Mouse (Mus musculus) small intestine, adult 2 months (tissue): ENCODE measurements around the gene Atp13a5. TPM values are rescaled to one million over a fixed set of nuclear protein-coding genes. Genes with fewer than 3 reads are reported as not detected.

ENCODE experiments used
- H3K27ac ChIP-seq: fragments of 200-500 bp; 2 replicates; pipeline ENCODE4 v1.5.1; 2012; ENCODE audit warnings: low read depth, low read length, control low read depth, inconsistent platforms; ENCODE audit not compliant: insufficient read depth
- H3K27me3 ChIP-seq: fragments of 200-500 bp; 2 replicates; pipeline ENCODE4 v1.6.1; 2012; ENCODE audit warnings: mild to moderate bottlenecking, moderate library complexity, low read length, inconsistent platforms; ENCODE audit not compliant: control insufficient read depth, insufficient read depth
- H3K36me3 ChIP-seq: fragments of 200-500 bp; 2 replicates; pipeline ENCODE4 v1.6.1; 2012; ENCODE audit warnings: mild to moderate bottlenecking, low read length, control low read depth, inconsistent platforms; ENCODE audit not compliant: control insufficient read depth, insufficient read depth
- H3K4me1 ChIP-seq: fragments of 200-500 bp; 2 replicates; pipeline ENCODE4 v1.6.1; 2012; ENCODE audit warnings: low read length, inconsistent platforms, mixed read lengths; ENCODE audit not compliant: control insufficient read depth, insufficient read depth, insufficient read length
- H3K4me3 ChIP-seq: fragments of 200-500 bp; 2 replicates; pipeline ENCODE4 v1.5.1; 2012; ENCODE audit warnings: low read depth, mild to moderate bottlenecking, control low read depth, inconsistent platforms, low read length, moderate library complexity
- CTCF ChIP-seq: fragments of 200-500 bp; IDR thresholded peaks from 2 replicates; pipeline ENCODE4 v1.5.1; 2012; ENCODE audit warnings: low read depth, mild to moderate bottlenecking, control low read depth, inconsistent platforms, low read length, moderate library complexity, mixed read lengths; ENCODE audit not compliant: insufficient replicate concordance, insufficient read length; ENCODE audit errors: extremely low read depth
- POLR2A ChIP-seq: fragments of 200-500 bp; IDR thresholded peaks from 2 replicates; pipeline ENCODE4 v1.6.1; 2012; ENCODE audit warnings: low read depth, mild to moderate bottlenecking, control low read depth, inconsistent platforms, low read length, moderate library complexity
- WGBS: fragments of 180-500 bp; shearing (Covaris S2); methylation state at CpG from one replicate; pipeline ENCODE4 v1.1.7; 2018; 5-methylcytosine and 5-hydroxymethylcytosine counted together
- polyA plus RNA-seq: library from polyadenylated mRNA; depleted of rRNA; stranded (reverse); fragments of >200 nt; gene quantifications from 2 replicates; pipeline ENCODE4 v1.2.3, GENCODE M21; 2012; rRNA removed

Gene Atp13a5
- not detected in 2 replicates for polyA plus RNA-seq

DNA sequence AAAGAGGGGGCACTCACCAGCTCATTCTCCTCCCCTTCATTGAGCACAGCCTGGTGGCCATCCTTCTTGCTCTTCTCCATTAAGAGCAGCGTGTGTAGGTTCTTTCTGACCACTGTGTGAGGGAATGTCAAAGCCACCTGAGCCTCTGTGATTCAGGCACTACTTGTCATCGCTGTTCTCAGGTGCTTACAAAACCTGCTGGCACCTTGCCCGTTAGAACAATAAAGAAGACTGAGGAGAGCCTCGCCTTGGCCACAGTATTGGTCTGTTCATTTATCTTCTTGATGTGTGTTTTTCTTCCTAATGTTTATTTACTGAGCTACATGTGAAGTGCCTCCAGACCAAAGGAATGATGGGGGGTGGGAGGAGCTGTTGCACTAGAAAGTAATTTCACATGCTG, at the start of gene Atp13a5:
Atp13a5 (minus strand) TSS at position 275 of the 400 bp plus-strand sequence.
- no peak within 1 kb of the TSS for H3K27ac ChIP-seq
- TF ChIP-seq POLR2A (no peak), CTCF (no peak)
- no peaks in the 10 kb centered on the region for H3K4me1 ChIP-seq
- H3K4me3 ChIP-seq: no peak within 1 kb of the TSS
- no peaks in the 10 kb centered on the region for H3K36me3 ChIP-seq
- 26% methylated on average over 4 of the region's 4 CpGs for WGBS
- no peaks in the 10 kb centered on the region for H3K27me3 ChIP-seq

DNA sequence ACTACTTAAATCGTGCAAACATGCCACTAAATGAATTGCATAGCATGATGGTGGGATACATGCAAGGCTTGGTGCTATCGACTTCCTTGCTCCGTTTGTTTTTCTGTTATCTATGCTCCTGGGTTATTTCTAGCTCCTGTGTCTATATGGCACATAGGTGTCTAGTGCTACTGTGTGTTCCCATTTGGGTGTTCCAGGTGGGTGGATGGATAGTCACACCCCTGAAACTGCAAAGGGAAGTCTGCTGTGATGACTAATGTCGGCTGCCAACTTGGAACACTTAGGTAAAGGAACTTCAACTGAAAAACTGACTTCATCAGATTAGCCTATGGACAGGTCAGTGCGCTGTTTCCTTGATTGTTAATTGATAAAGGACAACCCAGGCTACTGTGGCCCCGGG, 36.3 kb upstream of the Atp13a5 start:
- H3K36me3 ChIP-seq: no peaks in the 10 kb centered on the region
- TF ChIP-seq POLR2A: no peak
- TF ChIP-seq CTCF: no peak
- no peak overlapping the region for H3K27ac ChIP-seq
- no peaks in the 10 kb centered on the region for H3K27me3 ChIP-seq
- WGBS: 70% methylated on average over 6 of the region's 6 CpGs
- no peaks in the 10 kb centered on the region for H3K4me1 ChIP-seq
- no peak overlapping the region for H3K4me3 ChIP-seq

DNA sequence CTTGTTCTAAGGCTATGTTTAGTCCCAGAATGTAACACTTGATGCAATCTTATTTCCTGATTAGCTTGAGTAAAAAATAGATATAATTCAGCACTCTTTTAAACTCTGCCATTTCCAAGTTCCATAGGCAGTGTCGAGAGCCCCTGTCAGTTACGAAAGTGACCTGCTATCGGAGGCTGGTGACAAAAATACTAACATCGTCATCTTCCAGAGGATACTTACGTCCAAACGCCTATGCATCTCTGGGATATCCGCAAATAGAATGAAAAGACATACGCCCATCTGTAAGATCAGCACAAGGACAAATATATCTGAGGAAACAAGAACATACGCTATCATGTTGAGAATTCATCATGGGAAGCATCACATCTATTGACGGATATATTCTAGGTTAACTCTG, 28.8 kb upstream of the Atp13a5 start:
- no peak overlapping the region for H3K27ac ChIP-seq
- TF ChIP-seq CTCF: no peak
- no peak for TF ChIP-seq POLR2A
- WGBS: 90% methylated on average over 10 of the region's 10 CpGs
- no peaks in the 10 kb centered on the region for H3K4me1 ChIP-seq
- no peak overlapping the region for H3K4me3 ChIP-seq
- H3K27me3 ChIP-seq: no peaks in the 10 kb centered on the region
- H3K36me3 ChIP-seq: no peaks in the 10 kb centered on the region

DNA sequence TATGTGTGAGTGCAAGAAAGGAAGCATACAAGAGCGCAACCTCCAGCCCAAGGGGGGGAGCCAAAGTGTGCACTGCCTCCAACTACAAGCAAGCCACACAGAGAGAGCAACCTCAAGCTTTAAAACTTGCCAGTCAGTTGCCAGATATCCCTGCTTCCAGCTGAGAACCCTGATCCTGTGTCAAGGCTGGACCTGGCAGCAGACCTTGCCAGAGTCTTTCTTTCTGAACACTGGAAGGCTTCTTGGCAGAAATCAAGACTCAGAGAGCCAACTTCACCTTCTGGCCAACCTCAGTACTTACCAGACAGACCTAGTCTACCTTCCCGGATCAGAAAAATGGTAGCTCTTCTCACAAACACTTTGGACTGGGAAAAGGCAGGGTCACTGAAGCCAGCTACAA, 20.5 kb upstream of the Atp13a5 start:
- Histone ChIP-seq H3K4me1 (no peaks in the 10 kb centered on the region), H3K27ac (no peak overlapping the region), H3K36me3 (no peaks in the 10 kb centered on the region), H3K4me3 (no peak overlapping the region), H3K27me3 (no peaks in the 10 kb centered on the region)
- TF ChIP-seq POLR2A (no peak), CTCF (no peak)
- 84% methylated on average over 2 of the region's 2 CpGs for WGBS

DNA sequence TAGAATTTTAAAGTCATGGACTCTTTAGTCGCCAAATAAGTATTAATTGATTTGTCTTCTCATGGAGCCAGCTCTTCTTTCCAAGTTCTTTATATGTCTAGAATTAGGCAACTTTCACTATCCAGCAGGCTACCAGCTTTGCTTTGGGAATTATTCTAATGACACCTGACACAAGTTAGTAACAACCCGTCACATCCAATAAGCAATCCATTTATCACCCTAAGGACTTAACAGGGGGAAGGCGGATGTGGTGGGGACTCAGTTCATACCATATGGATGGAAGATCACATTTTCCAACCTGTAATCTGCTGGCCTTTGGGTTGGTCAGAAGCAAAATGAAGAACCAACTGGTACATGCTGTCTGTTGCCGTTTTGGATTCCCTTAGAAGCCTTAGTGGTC, 6.2 kb upstream of the Atp13a5 start:
- no peaks in the 10 kb centered on the region for H3K4me1 ChIP-seq
- no peaks in the 10 kb centered on the region for H3K36me3 ChIP-seq
- no peak for TF ChIP-seq POLR2A
- TF ChIP-seq CTCF: no peak
- 82% methylated on average over 4 of the region's 4 CpGs for WGBS
- no peak overlapping the region for H3K4me3 ChIP-seq
- H3K27me3 ChIP-seq: no peaks in the 10 kb centered on the region
- H3K27ac ChIP-seq: no peak overlapping the region

DNA sequence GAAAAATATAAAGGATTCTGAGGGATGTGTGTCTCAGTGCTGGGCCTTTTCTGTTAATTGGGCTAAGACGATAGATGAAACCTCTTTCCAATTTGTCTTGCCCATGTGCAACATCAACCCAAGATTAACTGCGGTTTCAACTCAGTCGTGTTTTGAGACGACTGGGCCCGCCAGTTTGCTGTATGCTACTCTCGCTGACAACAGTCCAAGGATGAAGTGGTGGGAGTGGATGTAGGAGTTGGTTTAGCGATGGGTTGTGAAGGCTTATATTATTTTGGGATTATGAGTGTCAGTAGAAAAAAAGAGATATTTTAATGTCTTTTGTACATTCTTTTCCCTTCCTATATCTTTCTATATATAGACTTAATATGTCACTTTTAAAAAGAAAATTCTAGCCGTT, 3.9 kb downstream of the Atp13a5 start:
- no peaks in the 10 kb centered on the region for H3K27me3 ChIP-seq
- WGBS: 86% methylated on average over 8 of the region's 8 CpGs
- TF ChIP-seq POLR2A (no peak), CTCF (no peak)
- no peaks in the 10 kb centered on the region for H3K36me3 ChIP-seq
- no peak overlapping the region for H3K27ac ChIP-seq
- H3K4me1 ChIP-seq: no peaks in the 10 kb centered on the region
- H3K4me3 ChIP-seq: no peak overlapping the region

DNA sequence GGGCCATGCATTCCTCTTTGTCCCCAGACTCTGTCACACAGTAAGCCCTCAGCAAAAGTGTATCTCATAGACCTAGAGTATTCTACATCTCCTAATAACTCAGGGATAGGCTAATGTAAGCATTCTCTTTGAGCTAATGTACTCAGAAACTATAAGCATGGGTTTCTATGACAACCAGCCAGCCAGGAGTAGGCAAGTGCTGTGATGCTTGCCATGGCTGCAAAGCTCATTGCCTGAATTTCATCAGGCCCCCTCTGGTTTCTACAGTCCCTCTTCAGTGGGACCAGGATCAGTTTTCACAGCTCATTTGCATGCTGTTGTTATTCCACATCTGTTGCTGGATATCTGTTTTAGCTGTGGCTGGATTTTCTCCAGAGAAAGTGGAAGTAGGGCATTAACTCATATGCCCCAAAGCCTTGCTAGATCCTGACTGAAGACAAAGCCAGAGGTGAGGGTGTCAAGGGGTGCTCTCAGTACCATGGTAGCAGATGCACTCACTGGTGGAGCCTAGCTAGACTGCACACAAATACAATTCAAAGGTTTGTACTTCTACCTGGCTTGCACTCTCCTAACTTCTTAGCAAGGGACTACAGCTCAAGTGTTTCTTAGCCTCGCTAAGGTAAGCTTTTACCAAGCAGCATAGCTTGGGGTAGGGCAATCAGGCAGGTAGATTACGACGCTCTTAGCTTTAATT, 47.0 kb downstream of the Atp13a5 start:
- no peak for TF ChIP-seq POLR2A
- no peak for TF ChIP-seq CTCF

More for the DNA sequence above, 47.0 kb downstream of the Atp13a5 start:
- Histone ChIP-seq H3K27me3 (no peaks in the 10 kb centered on the region), H3K4me3 (no peak overlapping the region), H3K36me3 (no peaks in the 10 kb centered on the region), H3K27ac (no peak overlapping the region), H3K4me1 (no peaks in the 10 kb centered on the region)
- WGBS: 72% methylated on average over 3 of the region's 3 CpGs
